Mouse (Mus musculus) embryonic facial prominence, embryonic 11.5 days (tissue): ENCODE measurements around the gene Unc5b. TPM values are rescaled to one million over a fixed set of nuclear protein-coding genes. Genes with fewer than 3 reads are reported as not detected.
A peak's percentile ranks its signal among the peaks of the same experiment; 100 is the strongest.

Experiments used
- ATAC-seq: fragments of 200-750 bp; cut with Nextera tagmentation; replicated peaks from 2 replicates; pipeline ENCODE4 v1.8.0; 2017; ENCODE audit warnings: low read depth; ENCODE audit not compliant: insufficient number of reproducible peaks, low FRiP score, low TSS enrichment
- DNase-seq: peaks from one replicate; pipeline ENCODE4 v3.0.0-alpha.2; 2015; ENCODE audit warnings: low spot score
- H3K27ac ChIP-seq: fragments of 300-500 bp; sonication (generic); replicated peaks from 2 replicates; pipeline ENCODE4 v1.5.1; 2014; ENCODE audit warnings: mild to moderate bottlenecking, low read depth, low read length, control low read depth
- H3K27me3 ChIP-seq: fragments of 300-500 bp; sonication (generic); 2 replicates; pipeline ENCODE4 v1.6.1; 2014; ENCODE audit warnings: mild to moderate bottlenecking, low read length, moderate library complexity, mixed read lengths; ENCODE audit not compliant: control insufficient read depth, insufficient read depth
- H3K36me3 ChIP-seq: fragments of 300-500 bp; sonication (generic); replicated peaks from 2 replicates; pipeline ENCODE4 v1.6.1; 2014; ENCODE audit warnings: low read depth, mild to moderate bottlenecking, low read length, moderate library complexity, mixed read lengths; ENCODE audit not compliant: control insufficient read depth, insufficient read depth
- H3K4me1 ChIP-seq: fragments of 300-500 bp; sonication (generic); 2 replicates; pipeline ENCODE4 v1.6.1; 2014; ENCODE audit warnings: low read length, mixed read lengths; ENCODE audit not compliant: control insufficient read depth, insufficient read depth
- H3K4me2 ChIP-seq: fragments of 300-500 bp; sonication (generic); 2 replicates; pipeline ENCODE4 v1.6.1; 2014; ENCODE audit warnings: low read depth, mild to moderate bottlenecking, control low read depth, low read length, moderate library complexity
- H3K4me3 ChIP-seq: fragments of 300-500 bp; sonication (generic); 2 replicates; pipeline ENCODE4 v1.5.1; 2014; ENCODE audit warnings: low read depth, low read length, control low read depth
- H3K9ac ChIP-seq: fragments of 300-500 bp; sonication (generic); replicated peaks from 2 replicates; pipeline ENCODE4 v1.6.1; 2014; ENCODE audit warnings: mild to moderate bottlenecking, control low read depth, low read length
- H3K9me3 ChIP-seq: fragments of 300-500 bp; sonication (generic); replicated peaks from 2 replicates; pipeline ENCODE4 v1.6.1; 2016; ENCODE audit warnings: mild to moderate bottlenecking, low read length, inconsistent platforms, mixed read lengths; ENCODE audit not compliant: control insufficient read depth
- WGBS: fragments of 180-500 bp; shearing (Covaris S2); extraction: QIAGEN DNeasy Blood & Tissue Kit; methylation state at CpG from one replicate; pipeline ENCODE4 v1.1.7; 2014; 5-methylcytosine and 5-hydroxymethylcytosine counted together
- polyA plus RNA-seq: library from polyadenylated mRNA; unstranded; fragments of >200 nt; fragmentation: Nextera tagmentation; extraction: Ambion mirVana; gene quantifications from 2 replicates; pipeline ENCODE4 v1.2.1, GENCODE M21; 2014

The Unc5b gene
- polyA plus RNA-seq, 1 experiment from 2014 or later = 4.0 TPM

GRCm38 (mm10) chr10:60779628-60780027 is 51.8 kb downstream of the Unc5b start:
- DNase-seq = peak; percentile 89
- no peak overlapping the region for H3K4me2 ChIP-seq

GRCm38 (mm10) chr10:60778542-60778941 is 52.8 kb downstream of the Unc5b start:
- ATAC-seq = no peak
- H3K4me2 ChIP-seq = no peak overlapping the region

More at GRCm38 (mm10) chr10:60779628-60780027, 51.8 kb downstream of the Unc5b start:
- 9% methylated on average over 9 of the region's 9 CpGs for WGBS
- H3K27me3 ChIP-seq = no peaks in the 10 kb centered on the region
- no peak overlapping the region for H3K9ac ChIP-seq
- no peaks in the 10 kb centered on the region for H3K9me3 ChIP-seq
- no peak overlapping the region for H3K4me3 ChIP-seq
- no peak overlapping the region for H3K27ac ChIP-seq
- no peaks in the 10 kb centered on the region for H3K36me3 ChIP-seq
- peak; percentile 56 for ATAC-seq
- H3K4me1 ChIP-seq = no peaks in the 10 kb centered on the region; the same call in 1 of the 2 replicates

GRCm38 (mm10) chr10:60775473-60775872 is 55.9 kb downstream of the Unc5b start:
- WGBS = 74% methylated on average over 6 of the region's 6 CpGs
- H3K4me3 ChIP-seq = no peak overlapping the region
- H3K9me3 ChIP-seq = no peaks in the 10 kb centered on the region
- no peak overlapping the region for H3K27ac ChIP-seq
- DNase-seq (peak; percentile 41), ATAC-seq (no peak)
- H3K36me3 ChIP-seq = no peaks in the 10 kb centered on the region; the same call in 1 of the 2 replicates
- no peak overlapping the region for H3K9ac ChIP-seq
- H3K27me3 ChIP-seq = no peaks in the 10 kb centered on the region
- H3K4me1 ChIP-seq = no peaks in the 10 kb centered on the region; the same call in 1 of the 2 replicates
- H3K4me2 ChIP-seq = no peak overlapping the region

More at GRCm38 (mm10) chr10:60778542-60778941, 52.8 kb downstream of the Unc5b start:
- H3K4me3 ChIP-seq = no peak overlapping the region
- H3K4me1 ChIP-seq = no peaks in the 10 kb centered on the region; the same call in 1 of the 2 replicates
- no peaks in the 10 kb centered on the region; the same call in 1 of the 2 replicates for H3K36me3 ChIP-seq
- H3K27ac ChIP-seq = no peak overlapping the region
- no peaks in the 10 kb centered on the region for H3K27me3 ChIP-seq
- WGBS = 76% methylated on average over 12 of the region's 12 CpGs
- H3K9ac ChIP-seq = no peak overlapping the region
- DNase-seq = peak; percentile 67
- no peaks in the 10 kb centered on the region for H3K9me3 ChIP-seq

- WGBS = 91% methylated on average over 13 of the region's 13 CpGs
- H3K9me3 ChIP-seq = no peaks in the 10 kb centered on the region
- no peaks in the 10 kb centered on the region for H3K4me1 ChIP-seq
- no peaks in the 10 kb centered on the region for H3K27me3 ChIP-seq
- no peak overlapping the region for H3K27ac ChIP-seq
- DNase-seq (no peak), ATAC-seq (no peak)
- H3K36me3 ChIP-seq = no peaks in the 10 kb centered on the region; the same call in 1 of the 2 replicates
- no peak overlapping the region for H3K4me3 ChIP-seq
- H3K9ac ChIP-seq = no peak overlapping the region
- H3K4me2 ChIP-seq = no peak overlapping the region
These were observed 56.8 kb downstream of the Unc5b start for GRCm38 (mm10) chr10:60774616-60775015.

- 61% methylated on average over 4 of the region's 4 CpGs for WGBS
- ATAC-seq = no peak
- H3K36me3 ChIP-seq = no peaks in the 10 kb centered on the region; the same call in 1 of the 2 replicates
These were observed 60.5 kb downstream of the Unc5b start for GRCm38 (mm10) chr10:60770855-60771254.

GRCm38 (mm10) chr10:60768614-60769013 is 62.8 kb downstream of the Unc5b start:
- 87% methylated on average over 7 of the region's 7 CpGs for WGBS
- H3K36me3 ChIP-seq = no peaks in the 10 kb centered on the region; the same call in 1 of the 2 replicates

More at GRCm38 (mm10) chr10:60770855-60771254, 60.5 kb downstream of the Unc5b start:
- H3K4me1 ChIP-seq = no peaks in the 10 kb centered on the region
- H3K9ac ChIP-seq = no peak overlapping the region
- H3K4me2 ChIP-seq = no peak overlapping the region
- H3K27ac ChIP-seq = no peak overlapping the region
- no peaks in the 10 kb centered on the region for H3K9me3 ChIP-seq
- no peak for DNase-seq
- H3K27me3 ChIP-seq = no peaks in the 10 kb centered on the region
- H3K4me3 ChIP-seq = no peak overlapping the region

GRCm38 (mm10) chr10:60767400-60767799 is 64.0 kb downstream of the Unc5b start:
- H3K4me3 ChIP-seq = no peak overlapping the region
- H3K27me3 ChIP-seq = no peaks in the 10 kb centered on the region
- no peak for ATAC-seq
- DNase-seq = no peak
- WGBS = 86% methylated on average over 7 of the region's 7 CpGs
- no peak overlapping the region for H3K27ac ChIP-seq
- H3K9ac ChIP-seq = no peak overlapping the region
- H3K4me1 ChIP-seq = no peaks in the 10 kb centered on the region
- H3K4me2 ChIP-seq = no peak overlapping the region
- no peaks in the 10 kb centered on the region for H3K9me3 ChIP-seq
- H3K36me3 ChIP-seq = no peaks in the 10 kb centered on the region; the same call in 1 of the 2 replicates

More at GRCm38 (mm10) chr10:60768614-60769013, 62.8 kb downstream of the Unc5b start:
- Histone ChIP-seq H3K9ac (no peak overlapping the region), H3K9me3 (no peaks in the 10 kb centered on the region), H3K4me2 (no peak overlapping the region), H3K4me3 (no peak overlapping the region), H3K27me3 (no peaks in the 10 kb centered on the region), H3K4me1 (no peaks in the 10 kb centered on the region), H3K27ac (no peak overlapping the region)
- DNase-seq (no peak), ATAC-seq (no peak)

- H3K4me1 ChIP-seq = no peaks in the 10 kb centered on the region
- no peaks in the 10 kb centered on the region; the same call in 1 of the 2 replicates for H3K36me3 ChIP-seq
- H3K4me3 ChIP-seq = no peak overlapping the region
- WGBS = 85% methylated on average over 1 of the region's 1 CpGs
- H3K9ac ChIP-seq = no peak overlapping the region
- no peak for DNase-seq
- no peaks in the 10 kb centered on the region for H3K9me3 ChIP-seq
- no peak overlapping the region for H3K4me2 ChIP-seq
- no peaks in the 10 kb centered on the region for H3K27me3 ChIP-seq
- no peak overlapping the region for H3K27ac ChIP-seq
- no peak for ATAC-seq
These were observed 69.3 kb downstream of the Unc5b start for GRCm38 (mm10) chr10:60762126-60762525.
